Mouse (Mus musculus) right cerebral cortex, postnatal 14 days (tissue): Measurements from ENCODE around the gene Etv1.
"Not testable (repeated sequence)": the region's sequence is repeated elsewhere in the genome, so short reads cannot be mapped to it uniquely, and the experiment has no call there.

Source experiments
- DNase-seq: peaks from one replicate; pipeline ENCODE4 v3.0.0; 2022

The Etv1 gene

GRCm38 (mm10) chr12:38820642-38821041 is 41.5 kb downstream of the Etv1 start:
- DNase-seq = no peak

GRCm38 (mm10) chr12:38824405-38824804 is 45.2 kb downstream of the Etv1 start:
- no peak for DNase-seq

- no peak for DNase-seq
Measured at GRCm38 (mm10) chr12:38832981-38833380, 53.8 kb downstream of the Etv1 start.

GRCm38 (mm10) chr12:38834581-38834980 is 55.4 kb downstream of the Etv1 start:
- no peak for DNase-seq

GRCm38 (mm10) chr12:38834986-38835385 is 55.8 kb downstream of the Etv1 start:
- not testable (repeated sequence) for DNase-seq

- DNase-seq = no peak
Measured at GRCm38 (mm10) chr12:38843801-38844295, 64.7 kb downstream of the Etv1 start.

GRCm38 (mm10) chr12:38847500-38848261 is 68.5 kb downstream of the Etv1 start:
- no peak for DNase-seq

GRCm38 (mm10) chr12:38849994-38850393 is 70.8 kb downstream of the Etv1 start:
- DNase-seq = no peak

- no peak for DNase-seq
Measured at GRCm38 (mm10) chr12:38854274-38854673, 75.1 kb downstream of the Etv1 start.

GRCm38 (mm10) chr12:38854751-38855150 is 75.6 kb downstream of the Etv1 start:
- no peak for DNase-seq

- no peak for DNase-seq
Measured at GRCm38 (mm10) chr12:38859675-38860074, 80.5 kb downstream of the Etv1 start.

GRCm38 (mm10) chr12:38860168-38861115 is 81.3 kb downstream of the Etv1 start:
- DNase-seq = no peak

GRCm38 (mm10) chr12:38863395-38863794 is 84.2 kb downstream of the Etv1 start:
- no peak for DNase-seq

- DNase-seq = no peak
Measured at GRCm38 (mm10) chr12:38863982-38864828, 85.0 kb downstream of the Etv1 start.

GRCm38 (mm10) chr12:38874470-38874995 is 95.4 kb downstream of the Etv1 start:
- no peak for DNase-seq

- no peak for DNase-seq
Measured at GRCm38 (mm10) chr12:38904516-38904915, 125.3 kb downstream of the Etv1 start.

GRCm38 (mm10) chr12:38906314-38906713 is 127.1 kb downstream of the Etv1 start:
- no peak for DNase-seq

GRCm38 (mm10) chr12:38906812-38907211 is 127.6 kb downstream of the Etv1 start:
- no peak for DNase-seq

- no peak for DNase-seq
Measured at GRCm38 (mm10) chr12:38908947-38909346, 129.8 kb downstream of the Etv1 start.
